Mouse (Mus musculus): Measurements from ENCODE around the gene Hist1h2bp. TPM values are rescaled to one million over a fixed set of nuclear protein-coding genes. Genes with fewer than 3 reads are reported as not detected.
A peak's percentile ranks its signal among the peaks of the same experiment; 100 is the strongest.
"Not testable (repeated sequence)": the region's sequence is repeated elsewhere in the genome, so short reads cannot be mapped to it uniquely, and the experiment has no call there.

Hist1h2bp gene
- total and polyA plus RNA-seq, 3 experiments: 0.60 to 510 (median 3.6) TPM

GRCm38 (mm10) chr13:21812092-21812491, 24.8 kb downstream of the Hist1h2bp start:
- in situ Hi-C loops (cut with MboI; ENCODE audit: low pct_ligation_motif_present, low pct_unique_long_range_greater_than_20kb, low sequenced_read_pairs); H3K36me3 ChIP-seq (replicated peaks in 1 of 2; ENCODE audit: control insufficient read depth in 1 of 2, insufficient read depth in 1 of 2, low read length in 1 of 2); dilution Hi-C loops (cut with MboI; ENCODE audit: extremely low pct_ligation_motif_present, extremely low pct_unique_long_range_greater_than_20kb, low sequenced_read_pairs); DNase-seq (ENCODE audit: extremely low read depth); H3K79me2 ChIP-seq (replicated peaks; ENCODE audit: control insufficient read depth, extremely low read depth, insufficient read depth, poor library complexity, severe bottlenecking); H3K9me3 ChIP-seq (replicated peaks; ENCODE audit: low read length); H3K4me1 ChIP-seq (ENCODE audit: control insufficient read depth in 1 of 2, insufficient read depth in 2 of 2); H3K27me3 ChIP-seq (replicated peaks): not testable (repeated sequence)
- H3K9ac ChIP-seq (ENCODE audit: insufficient read depth, low read depth): 0 out of 2 replicates have a peak overlapping the region, but pooled peaks have one; percentile 33
- peak overlapping the region; percentile 31; the same call in 1 of the 2 replicates for H3K4me2 ChIP-seq (ENCODE audit: insufficient read depth, low read depth, poor library complexity, severe bottlenecking)
- peak overlapping the region; percentile 86 for H3K27ac ChIP-seq (ENCODE audit: insufficient read depth, low read depth)
- peak overlapping the region in 1 of 3 experiments; percentile 24 for H3K4me3 ChIP-seq (replicated peaks in 1 of 3; ENCODE audit: low read depth in 2 of 3, low read length in 2 of 3, poor library complexity in 1 of 3)
- TF ChIP-seq POLR2A (IDR thresholded peaks at IDR 0.05; ENCODE audit: low read depth, low read length) (peak; percentile 53), POLR2AphosphoS2 (IDR thresholded peaks at IDR 0.05; ENCODE audit: low read depth, low read length) (0 out of 2 replicates have a peak, but pooled peaks have one; percentile 33), ZMIZ1 (IDR thresholded peaks at IDR 0.05; ENCODE audit: low read depth, low read length) (0 out of 2 replicates have a peak, but pooled peaks have one; percentile 45), BHLHE40 (IDR thresholded peaks at IDR 0.05; ENCODE audit: low read depth, low read length) (0 out of 2 replicates have a peak, but pooled peaks have one; percentile 13)

- H3K4me3 ChIP-seq (replicated peaks in 1 of 3; ENCODE audit: low read depth in 2 of 3, low read length in 2 of 3, poor library complexity in 1 of 3); H3K4me2 ChIP-seq (ENCODE audit: insufficient read depth, low read depth, poor library complexity, severe bottlenecking); H3K36me3 ChIP-seq (replicated peaks in 1 of 2; ENCODE audit: control insufficient read depth in 1 of 2, insufficient read depth in 1 of 2, low read length in 1 of 2); H3K27ac ChIP-seq (ENCODE audit: insufficient read depth, low read depth); dilution Hi-C loops (cut with MboI; ENCODE audit: extremely low pct_ligation_motif_present, extremely low pct_unique_long_range_greater_than_20kb, low sequenced_read_pairs); H3K9me3 ChIP-seq (replicated peaks; ENCODE audit: low read length); H3K9ac ChIP-seq (ENCODE audit: insufficient read depth, low read depth); in situ Hi-C loops (cut with MboI; ENCODE audit: low pct_ligation_motif_present, low pct_unique_long_range_greater_than_20kb, low sequenced_read_pairs); DNase-seq (ENCODE audit: extremely low read depth); H3K27me3 ChIP-seq (replicated peaks); H3K79me2 ChIP-seq (replicated peaks; ENCODE audit: control insufficient read depth, extremely low read depth, insufficient read depth, poor library complexity, severe bottlenecking): not testable (repeated sequence)
- peaks cover 0 to 17% of the 10 kb centered on the region in 2 experiments; a peak in 3 of 4 replicates for H3K4me1 ChIP-seq (ENCODE audit: control insufficient read depth in 1 of 2, insufficient read depth in 2 of 2)
Observed at GRCm38 (mm10) chr13:21820082-21820890, 33.0 kb downstream of the Hist1h2bp start.

GRCm38 (mm10) chr13:21828511-21828910, 41.2 kb downstream of the Hist1h2bp start:
- peak overlapping the region; percentile 29; the same call in 1 of the 2 replicates for H3K4me2 ChIP-seq (ENCODE audit: insufficient read depth, low read depth, poor library complexity, severe bottlenecking)
- H3K36me3 ChIP-seq (replicated peaks in 1 of 2; ENCODE audit: control insufficient read depth in 1 of 2, insufficient read depth in 1 of 2, low read length in 1 of 2): peaks cover 0 to 4% of the 10 kb centered on the region in 2 experiments

More at GRCm38 (mm10) chr13:21828511-21828910, 41.2 kb downstream of the Hist1h2bp start:
- Histone ChIP-seq H3K4me3 (replicated peaks in 1 of 3; ENCODE audit: low read depth in 2 of 3, low read length in 2 of 3, poor library complexity in 1 of 3) (no peak overlapping the region), H3K4me1 (ENCODE audit: control insufficient read depth in 1 of 2, insufficient read depth in 2 of 2) (peaks cover 0 to 39% of the 10 kb centered on the region in 2 experiments; a peak in 2 of 4 replicates), H3K9ac (ENCODE audit: insufficient read depth, low read depth) (no peak overlapping the region), H3K79me2 (replicated peaks; ENCODE audit: control insufficient read depth, extremely low read depth, insufficient read depth, poor library complexity, severe bottlenecking) (no peaks in the 10 kb centered on the region), H3K9me3 (replicated peaks; ENCODE audit: low read length) (no peaks in the 10 kb centered on the region), H3K27me3 (replicated peaks) (no peaks in the 10 kb centered on the region), H3K27ac (ENCODE audit: insufficient read depth, low read depth) (peak overlapping the region; percentile 45; the same call in 1 of the 2 replicates)
- in situ Hi-C loops (cut with MboI; ENCODE audit: low pct_ligation_motif_present, low pct_unique_long_range_greater_than_20kb, low sequenced_read_pairs): no loop called here
- dilution Hi-C loops (cut with MboI; ENCODE audit: extremely low pct_ligation_motif_present, extremely low pct_unique_long_range_greater_than_20kb, low sequenced_read_pairs): no loop called here
- DNase-seq (ENCODE audit: extremely low read depth): no peak
- TF ChIP-seq IRF4 (IDR thresholded peaks at IDR 0.05; ENCODE audit: low read depth, low read length): 0 out of 2 replicates have a peak, but pooled peaks have one; percentile 25
- TF ChIP-seq UBTF (IDR thresholded peaks at IDR 0.05; ENCODE audit: low read depth, low read length): no peak
- TF ChIP-seq ZKSCAN1 (IDR thresholded peaks at IDR 0.05; ENCODE audit: borderline replicate concordance, low read depth, low read length): no peak
- TF ChIP-seq ZC3H11A (IDR thresholded peaks at IDR 0.05; ENCODE audit: low read depth, low read length): no peak
- TF ChIP-seq TBP (conservative IDR thresholded peaks at IDR 0.05; ENCODE audit: low read depth, low read length): no peak
- no peak for TF ChIP-seq ZNF384 (IDR thresholded peaks at IDR 0.05; ENCODE audit: low read depth, low read length)
- 0 out of 2 replicates have a peak, but pooled peaks have one; percentile 28 for TF ChIP-seq JUND (conservative IDR thresholded peaks at IDR 0.05; ENCODE audit: low read depth, low read length)

Data from CH12.LX (cell line).